Mouse (Mus musculus): ENCODE results near the gene Wdr17. TPM values are rescaled to one million over a fixed set of nuclear protein-coding genes. Genes with fewer than 3 reads are reported as not detected.

Wdr17 gene
- polyA plus RNA-seq, 1 experiment from 2014 or later = not detected

DNA sequence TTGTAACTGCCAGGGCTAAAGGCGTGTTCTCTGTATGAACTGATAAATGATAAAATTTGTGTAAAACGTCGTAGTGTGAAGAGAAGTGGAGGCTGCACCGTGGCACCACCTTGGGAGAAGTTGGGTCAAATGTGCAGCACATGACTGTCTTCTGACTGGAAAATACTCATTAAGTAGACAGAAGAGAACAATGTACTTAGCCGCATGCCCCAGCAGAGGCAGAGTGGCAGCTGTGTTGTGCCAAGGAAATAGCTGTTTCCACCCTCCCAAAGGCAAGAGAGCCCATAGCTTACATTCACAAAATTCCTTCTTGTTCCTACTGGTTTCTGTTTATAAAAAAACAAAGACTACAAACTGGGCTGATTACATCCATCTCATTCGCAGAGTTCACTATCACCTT lies 78.8 kb downstream of the Wdr17 start:
- ATAC-seq (ENCODE audit: low read depth) = no peak
- Histone ChIP-seq H3K4me2 (ENCODE audit: low read depth, low read length) (no peak overlapping the region), H3K4me1 (ENCODE audit: control insufficient read depth, low read depth, low read length) (no peaks in the 10 kb centered on the region), H3K9ac (ENCODE audit: low read depth, low read length) (no peak overlapping the region), H3K4me3 (ENCODE audit: low read depth, low read length) (no peak overlapping the region), H3K27me3 (ENCODE audit: control insufficient read depth, insufficient read depth, low read depth, low read length) (no peaks in the 10 kb centered on the region), H3K9me3 (replicated peaks; ENCODE audit: control insufficient read depth, low read length) (no peaks in the 10 kb centered on the region), H3K27ac (ENCODE audit: low read length) (no peak overlapping the region), H3K36me3 (ENCODE audit: control insufficient read depth, insufficient read depth) (no peaks in the 10 kb centered on the region)
- 44% methylated on average over 6 of the region's 6 CpGs for WGBS (ENCODE audit: insufficient replicate concordance)

GRCm38 (mm10) chr8:54806173-54806572 lies 80.8 kb downstream of the Wdr17 start:
- H3K27ac ChIP-seq (ENCODE audit: low read length) = no peak overlapping the region
- no peaks in the 10 kb centered on the region for H3K9me3 ChIP-seq (replicated peaks; ENCODE audit: control insufficient read depth, low read length)
- 72% methylated on average over 6 of the region's 6 CpGs for WGBS (ENCODE audit: insufficient replicate concordance)
- H3K4me3 ChIP-seq (ENCODE audit: low read depth, low read length) = no peak overlapping the region
- ATAC-seq (ENCODE audit: low read depth) = no peak
- H3K4me1 ChIP-seq (ENCODE audit: control insufficient read depth, low read depth, low read length) = no peaks in the 10 kb centered on the region
- no peaks in the 10 kb centered on the region for H3K36me3 ChIP-seq (ENCODE audit: control insufficient read depth, insufficient read depth)
- no peak overlapping the region for H3K4me2 ChIP-seq (ENCODE audit: low read depth, low read length)
- H3K27me3 ChIP-seq (ENCODE audit: control insufficient read depth, insufficient read depth, low read depth, low read length) = no peaks in the 10 kb centered on the region
- H3K9ac ChIP-seq (ENCODE audit: low read depth, low read length) = no peak overlapping the region

GRCm38 (mm10) chr8:54792699-54793061 lies 94.3 kb downstream of the Wdr17 start:
- Histone ChIP-seq H3K27me3 (ENCODE audit: control insufficient read depth, insufficient read depth, low read depth, low read length) (no peaks in the 10 kb centered on the region), H3K4me3 (ENCODE audit: low read depth, low read length) (no peak overlapping the region), H3K9me3 (replicated peaks; ENCODE audit: control insufficient read depth, low read length) (no peaks in the 10 kb centered on the region), H3K36me3 (ENCODE audit: control insufficient read depth, insufficient read depth) (no peaks in the 10 kb centered on the region), H3K4me1 (ENCODE audit: control insufficient read depth, low read depth, low read length) (no peaks in the 10 kb centered on the region), H3K27ac (ENCODE audit: low read length) (no peak overlapping the region), H3K4me2 (ENCODE audit: low read depth, low read length) (no peak overlapping the region), H3K9ac (ENCODE audit: low read depth, low read length) (no peak overlapping the region)
- no peak for ATAC-seq (ENCODE audit: low read depth)
- 79% methylated on average over 2 of the region's 2 CpGs for WGBS (ENCODE audit: insufficient replicate concordance)

DNA sequence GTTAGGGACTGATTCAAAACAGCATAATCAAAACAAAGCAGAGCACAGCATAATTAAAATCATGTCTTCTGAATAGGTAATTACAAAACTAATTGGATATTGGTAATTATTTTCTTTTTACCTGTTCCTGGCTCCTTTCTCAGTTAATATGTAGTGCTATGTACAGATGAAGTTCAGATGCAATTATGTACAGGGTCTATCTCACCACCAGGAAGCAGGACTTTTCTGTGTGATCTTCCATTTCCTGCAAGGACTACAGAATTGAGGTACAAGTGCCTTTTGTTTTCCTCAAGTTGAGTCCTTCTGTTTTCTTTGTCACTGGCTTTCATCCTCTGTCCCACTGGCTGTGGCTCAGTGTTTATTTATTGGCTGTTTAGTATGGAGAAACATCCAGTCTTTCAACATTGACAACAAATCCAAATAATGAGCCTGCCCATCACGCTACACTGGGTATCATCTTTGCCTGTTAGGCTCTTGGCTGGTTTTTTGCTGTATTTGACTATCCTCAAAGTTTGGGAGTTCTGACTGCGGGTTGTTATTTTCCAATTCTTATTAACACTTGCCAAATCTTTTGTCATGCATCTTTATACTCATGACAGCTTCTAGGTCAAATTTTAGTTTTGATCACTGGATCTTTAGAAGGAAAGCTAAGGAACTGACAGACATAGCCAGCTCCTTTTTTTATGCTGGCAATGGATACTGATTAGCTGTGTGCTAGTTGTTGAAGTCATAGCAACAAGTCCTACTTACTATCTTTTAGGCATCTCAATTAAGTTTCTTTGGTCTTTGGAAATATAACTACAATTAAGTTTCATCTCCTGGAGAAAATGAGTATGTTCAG lies 94.9 kb downstream of the Wdr17 start:
- H3K27ac ChIP-seq (ENCODE audit: low read length) = no peak overlapping the region
- H3K9me3 ChIP-seq (replicated peaks; ENCODE audit: control insufficient read depth, low read length) = no peaks in the 10 kb centered on the region
- no peaks in the 10 kb centered on the region for H3K36me3 ChIP-seq (ENCODE audit: control insufficient read depth, insufficient read depth)
- ATAC-seq (ENCODE audit: low read depth) = no peak
- 50% methylated on average over 2 of the region's 2 CpGs for WGBS (ENCODE audit: insufficient replicate concordance)
- H3K4me3 ChIP-seq (ENCODE audit: low read depth, low read length) = no peak overlapping the region
- no peaks in the 10 kb centered on the region for H3K4me1 ChIP-seq (ENCODE audit: control insufficient read depth, low read depth, low read length)
- no peak overlapping the region for H3K4me2 ChIP-seq (ENCODE audit: low read depth, low read length)
- H3K27me3 ChIP-seq (ENCODE audit: control insufficient read depth, insufficient read depth, low read depth, low read length) = no peaks in the 10 kb centered on the region
- H3K9ac ChIP-seq (ENCODE audit: low read depth, low read length) = no peak overlapping the region

- Histone ChIP-seq H3K9ac (ENCODE audit: low read depth, low read length) (no peak overlapping the region), H3K27ac (ENCODE audit: low read length) (no peak overlapping the region), H3K27me3 (ENCODE audit: control insufficient read depth, insufficient read depth, low read depth, low read length) (no peaks in the 10 kb centered on the region), H3K36me3 (ENCODE audit: control insufficient read depth, insufficient read depth) (no peaks in the 10 kb centered on the region), H3K4me3 (ENCODE audit: low read depth, low read length) (peak overlapping the region; percentile 43), H3K9me3 (replicated peaks; ENCODE audit: control insufficient read depth, low read length) (no peaks in the 10 kb centered on the region), H3K4me2 (ENCODE audit: low read depth, low read length) (peak overlapping the region; percentile 59), H3K4me1 (ENCODE audit: control insufficient read depth, low read depth, low read length) (no peaks in the 10 kb centered on the region)
- no peak; the same call in 1 of the 2 replicates for ATAC-seq (ENCODE audit: low read depth)
- 11% methylated on average over 16 of the region's 16 CpGs for WGBS (ENCODE audit: insufficient replicate concordance)
These were observed 106.6 kb downstream of the Wdr17 start for GRCm38 (mm10) chr8:54780134-54780942.

GRCm38 (mm10) chr8:54779317-54780133 lies 107.5 kb downstream of the Wdr17 start:
- WGBS (ENCODE audit: insufficient replicate concordance) = under 1% methylated on average over 23 of the region's 23 CpGs
- Histone ChIP-seq H3K27me3 (ENCODE audit: control insufficient read depth, insufficient read depth, low read depth, low read length) (no peaks in the 10 kb centered on the region), H3K36me3 (ENCODE audit: control insufficient read depth, insufficient read depth) (no peaks in the 10 kb centered on the region), H3K9ac (ENCODE audit: low read depth, low read length) (no peak overlapping the region), H3K4me1 (ENCODE audit: control insufficient read depth, low read depth, low read length) (no peaks in the 10 kb centered on the region), H3K9me3 (replicated peaks; ENCODE audit: control insufficient read depth, low read length) (no peaks in the 10 kb centered on the region), H3K4me2 (ENCODE audit: low read depth, low read length) (peak overlapping the region; percentile 59), H3K4me3 (ENCODE audit: low read depth, low read length) (peak overlapping the region; percentile 43), H3K27ac (ENCODE audit: low read length) (no peak overlapping the region)
- peak; percentile 53; the same call in 1 of the 2 replicates for ATAC-seq (ENCODE audit: low read depth)

DNA sequence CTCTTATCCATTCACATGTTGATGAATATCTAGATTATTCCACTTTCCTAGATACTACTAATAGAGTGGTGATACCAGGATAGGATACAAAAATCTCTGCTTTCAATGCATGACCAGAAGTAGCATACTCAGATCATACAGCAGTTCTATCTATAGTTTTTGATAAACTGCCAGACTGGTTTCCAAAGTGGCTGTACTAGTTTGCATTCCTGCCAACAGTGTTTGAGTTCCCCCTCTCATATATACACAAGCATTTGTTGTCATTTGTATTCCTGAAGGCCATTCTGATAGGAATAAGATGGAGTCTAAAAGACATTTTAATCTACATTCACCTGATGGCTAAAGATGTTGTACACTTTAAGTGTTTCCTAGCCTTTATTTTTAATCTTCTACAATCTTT lies 110.0 kb downstream of the Wdr17 start:
- no peak overlapping the region for H3K27ac ChIP-seq (ENCODE audit: low read length)
- no peak overlapping the region for H3K9ac ChIP-seq (ENCODE audit: low read depth, low read length)
- H3K36me3 ChIP-seq (ENCODE audit: control insufficient read depth, insufficient read depth) = no peaks in the 10 kb centered on the region
- H3K4me3 ChIP-seq (ENCODE audit: low read depth, low read length) = no peak overlapping the region
- no peaks in the 10 kb centered on the region for H3K4me1 ChIP-seq (ENCODE audit: control insufficient read depth, low read depth, low read length)
- no peaks in the 10 kb centered on the region for H3K9me3 ChIP-seq (replicated peaks; ENCODE audit: control insufficient read depth, low read length)
- H3K27me3 ChIP-seq (ENCODE audit: control insufficient read depth, insufficient read depth, low read depth, low read length) = no peaks in the 10 kb centered on the region
- no peak for ATAC-seq (ENCODE audit: low read depth)
- no peak overlapping the region for H3K4me2 ChIP-seq (ENCODE audit: low read depth, low read length)

DNA sequence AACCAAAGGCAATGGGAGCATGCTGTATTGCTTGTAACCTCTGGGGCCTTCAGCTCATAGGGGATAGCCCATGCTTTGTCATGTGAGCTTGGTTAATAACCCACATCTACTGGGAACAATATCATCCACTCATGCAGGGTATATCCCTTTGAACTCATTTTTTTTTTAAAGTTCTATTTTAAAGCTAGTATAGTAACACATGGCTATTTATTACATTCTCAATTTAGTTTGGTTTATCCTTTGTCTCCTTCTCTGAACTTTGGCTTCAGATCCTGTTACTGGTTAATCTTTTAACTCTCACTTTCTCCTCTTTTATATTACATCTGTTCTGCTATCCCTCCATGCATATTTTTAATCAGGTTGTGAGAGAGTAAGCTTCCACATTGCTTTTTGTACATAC lies 110.7 kb downstream of the Wdr17 start:
- no peak overlapping the region for H3K9ac ChIP-seq (ENCODE audit: low read depth, low read length)

More for the DNA sequence above, 110.7 kb downstream of the Wdr17 start:
- H3K27me3 ChIP-seq (ENCODE audit: control insufficient read depth, insufficient read depth, low read depth, low read length) = no peaks in the 10 kb centered on the region
- ATAC-seq (ENCODE audit: low read depth) = no peak
- no peak overlapping the region for H3K27ac ChIP-seq (ENCODE audit: low read length)
- no peaks in the 10 kb centered on the region for H3K36me3 ChIP-seq (ENCODE audit: control insufficient read depth, insufficient read depth)
- no peak overlapping the region for H3K4me2 ChIP-seq (ENCODE audit: low read depth, low read length)
- H3K4me1 ChIP-seq (ENCODE audit: control insufficient read depth, low read depth, low read length) = no peaks in the 10 kb centered on the region
- no peaks in the 10 kb centered on the region for H3K9me3 ChIP-seq (replicated peaks; ENCODE audit: control insufficient read depth, low read length)
- no peak overlapping the region for H3K4me3 ChIP-seq (ENCODE audit: low read depth, low read length)
